22 mouse cellular contexts compared by ENCODE assay signal in the genomic region with DNA sequence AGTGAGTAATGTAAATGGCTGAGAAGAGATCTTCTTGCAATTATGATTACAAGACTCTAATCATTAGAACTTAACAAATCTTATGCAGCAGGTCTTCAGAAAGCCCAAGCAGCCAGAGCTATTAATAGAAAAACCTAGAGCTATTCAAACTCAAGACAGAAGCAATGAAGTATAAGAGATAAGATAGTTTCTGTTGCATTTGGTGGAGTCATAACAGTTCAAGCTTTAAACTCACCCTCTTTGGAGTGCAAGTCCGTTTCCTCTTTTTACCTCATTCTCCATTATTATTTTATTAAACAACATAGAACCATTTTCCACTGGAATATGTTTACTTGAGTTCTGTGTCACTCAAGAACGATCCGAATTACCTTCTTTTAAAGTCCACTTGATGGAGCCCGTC.
"Had no signal": no experiment of that assay in that cellular context is flagged by ENCODE, and none has a peak within 500 bp of the region (broad histone marks: within the 10 kb centered on the region; RNA-seq: fewer than 3 reads in every experiment).

No protein-coding gene starts in this region.

- ATAC-seq: hindbrain, postnatal 0 days; intestine, embryonic 16.5 days had no signal

- H3K4me3 ChIP-seq: heart, adult 2 months; heart, embryonic 15.5 days; hindbrain, embryonic 13.5 days; hindbrain, embryonic 15.5 days; layer of hippocampus, adult 2 months; left cerebral cortex, adult 2 months; limb, embryonic 10.5 days; limb, embryonic 12.5 days; liver, embryonic 13.5 days had no signal

- H3K9me3 ChIP-seq: heart, embryonic 15.5 days; hindbrain, embryonic 13.5 days; hindbrain, embryonic 15.5 days; limb, embryonic 10.5 days; limb, embryonic 12.5 days; liver, embryonic 13.5 days had no signal

- H3K36me3 ChIP-seq: heart, embryonic 15.5 days; hindbrain, embryonic 15.5 days had no signal

- H3K27me3 ChIP-seq: heart, embryonic 15.5 days; hindbrain, embryonic 13.5 days; hindbrain, embryonic 15.5 days; limb, embryonic 12.5 days; liver, embryonic 13.5 days had no signal

- H3K9ac ChIP-seq: heart, embryonic 15.5 days; hindbrain, embryonic 13.5 days; hindbrain, embryonic 15.5 days; limb, embryonic 12.5 days; liver, embryonic 13.5 days had no signal

- H3K27ac ChIP-seq: heart, adult 2 months; heart, embryonic 15.5 days; hindbrain, embryonic 13.5 days; hindbrain, embryonic 15.5 days; hindbrain, postnatal 0 days; layer of hippocampus, adult 2 months; left cerebral cortex, adult 2 months; limb, embryonic 10.5 days; limb, embryonic 12.5 days; liver, embryonic 13.5 days had no signal

- DNase-seq: gastrocnemius, postnatal 14 days; gastrocnemius, postnatal 36 days; heart, adult 11 months; heart, adult 2 months; heart, postnatal 14 days; heart, postnatal 36 days; kidney, adult 11 months; kidney, adult 8-10 months; kidney, postnatal 10 days; kidney, postnatal 25 days; kidney, postnatal 4 days; liver; liver, embryonic 13.5 days had no signal

- H3K4me1 ChIP-seq: hindbrain, embryonic 13.5 days; limb, embryonic 10.5 days had no signal
